Mouse (Mus musculus) fat pad, adult 2 months (tissue): ENCODE results near the gene Ldah.

ENCODE experiments used
- DNase-seq: peaks from one replicate; pipeline ENCODE4 v3.0.0-alpha.2; 2011; ENCODE audit warnings: low read depth, low spot score; ENCODE audit errors: extremely low read depth

Ldah gene

DNA sequence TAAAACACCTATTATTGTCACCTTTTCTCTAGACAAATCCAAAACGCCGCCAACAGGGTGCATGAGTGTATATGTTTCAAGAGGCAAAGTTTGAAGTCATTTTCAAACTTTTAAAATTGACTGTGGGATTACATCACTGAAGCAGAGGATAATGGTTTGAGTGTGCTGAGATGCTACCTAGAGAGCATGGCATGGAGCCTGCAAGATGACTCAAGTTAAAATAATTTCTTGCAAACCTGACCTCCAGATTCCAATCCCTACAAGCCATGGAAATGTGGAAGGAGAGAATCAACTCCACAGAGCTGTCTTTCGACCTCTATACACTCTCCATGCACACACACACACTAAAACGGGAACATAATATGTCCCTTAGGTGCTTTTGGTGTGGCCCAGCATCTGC is 104.4 kb downstream of the Ldah start:
- DNase-seq: no peak

- DNase-seq: no peak
These were observed 105.4 kb downstream of the Ldah start, which contains the start of gene Hs1bp3 for GRCm38 (mm10) chr12:8313270-8313771. Gene Hs1bp3 (plus strand): TSS chr12:8313432.

DNA sequence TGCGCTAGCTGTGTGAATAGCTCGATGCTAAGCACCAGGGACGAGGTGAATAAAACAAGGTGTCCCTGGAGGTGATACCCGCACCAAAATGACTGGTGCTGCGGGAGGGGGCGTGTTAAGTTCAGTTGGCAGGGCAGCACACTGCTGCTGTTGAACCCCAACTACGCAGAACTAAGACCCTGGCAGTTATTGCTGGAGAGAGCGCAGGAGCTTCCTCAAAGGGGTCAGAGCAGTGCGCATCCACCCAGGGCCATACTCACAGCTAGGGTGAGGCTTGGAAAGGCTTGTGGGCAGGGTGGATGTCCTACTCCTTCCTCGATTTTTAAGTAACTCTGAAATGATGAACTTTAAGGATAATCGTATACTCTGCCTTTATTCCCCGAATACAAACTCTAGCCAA is 105.9 kb downstream of the Ldah start:
- DNase-seq: no peak

- no peak for DNase-seq
These were observed 108.6 kb downstream of the Ldah start for GRCm38 (mm10) chr12:8316541-8316940.

DNA sequence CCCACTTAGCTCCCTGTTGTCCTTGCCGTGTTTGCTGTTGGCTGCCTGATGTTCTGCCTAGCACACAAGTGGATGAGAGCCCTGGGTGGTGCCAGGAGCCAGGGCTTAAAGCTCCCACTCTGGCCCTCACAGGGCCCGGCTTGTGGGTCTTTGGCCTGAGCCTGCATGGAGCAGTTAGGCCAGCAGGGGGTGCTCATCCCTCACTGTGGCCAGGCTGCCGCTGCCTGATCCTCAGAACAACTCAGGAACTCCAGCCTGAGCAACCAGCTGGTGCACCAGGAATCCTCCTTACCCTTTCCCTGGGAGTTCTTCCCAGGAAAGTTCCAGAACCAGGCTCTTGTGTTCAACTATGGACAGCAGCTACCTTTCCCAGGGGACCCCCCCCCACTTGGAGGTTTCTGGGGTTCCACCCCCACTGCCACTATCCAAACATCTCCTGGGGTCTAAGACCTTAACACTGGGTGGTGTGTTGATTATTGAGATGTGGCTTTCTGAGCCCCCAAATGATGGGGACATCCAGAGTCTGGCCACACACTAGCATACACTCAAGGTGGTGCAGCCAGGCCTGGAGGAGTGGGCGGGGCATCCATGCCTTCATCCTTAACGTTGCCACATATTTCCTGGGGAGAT is 112.3 kb downstream of the Ldah start:
- no peak for DNase-seq

DNA sequence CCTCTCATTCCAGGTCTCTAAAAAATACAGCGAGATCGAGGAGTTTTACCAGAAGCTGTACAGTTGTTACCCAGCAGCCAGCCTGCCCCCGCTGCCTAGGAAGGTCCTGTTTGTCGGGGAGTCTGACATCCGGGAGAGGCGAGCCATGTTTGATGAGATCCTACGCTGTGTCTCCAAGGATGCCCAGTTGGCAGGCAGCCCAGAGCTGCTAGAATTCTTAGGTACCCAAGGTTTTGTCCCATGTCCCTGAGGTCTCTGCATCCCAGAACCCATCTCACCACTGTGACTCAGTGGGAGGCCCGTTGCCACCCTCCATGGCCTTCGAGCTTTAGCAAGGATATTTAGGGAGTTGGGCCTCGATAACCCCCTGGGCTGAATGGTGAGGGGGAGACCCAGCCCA is 113.6 kb downstream of the Ldah start:
- no peak for DNase-seq

DNA sequence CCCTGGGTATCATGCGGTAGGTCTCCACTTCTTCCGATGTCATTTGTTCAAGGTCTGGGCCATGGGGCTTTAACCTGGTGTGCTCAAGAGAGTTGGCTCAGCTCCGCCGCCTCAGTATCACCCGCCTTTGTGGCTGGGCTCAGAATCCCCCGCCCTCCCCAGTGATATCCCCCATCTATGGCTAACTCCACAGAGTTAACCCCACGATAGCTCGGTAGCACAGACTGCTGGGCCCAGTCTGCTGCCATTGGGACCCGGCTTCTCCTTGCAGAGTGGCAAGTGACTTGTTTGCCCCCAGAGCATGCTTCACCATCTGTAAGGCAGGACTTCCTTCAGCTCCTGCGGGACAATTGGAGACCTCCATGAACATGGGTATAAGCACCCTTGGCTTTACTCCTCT is 116.2 kb downstream of the Ldah start:
- DNase-seq: no peak

DNA sequence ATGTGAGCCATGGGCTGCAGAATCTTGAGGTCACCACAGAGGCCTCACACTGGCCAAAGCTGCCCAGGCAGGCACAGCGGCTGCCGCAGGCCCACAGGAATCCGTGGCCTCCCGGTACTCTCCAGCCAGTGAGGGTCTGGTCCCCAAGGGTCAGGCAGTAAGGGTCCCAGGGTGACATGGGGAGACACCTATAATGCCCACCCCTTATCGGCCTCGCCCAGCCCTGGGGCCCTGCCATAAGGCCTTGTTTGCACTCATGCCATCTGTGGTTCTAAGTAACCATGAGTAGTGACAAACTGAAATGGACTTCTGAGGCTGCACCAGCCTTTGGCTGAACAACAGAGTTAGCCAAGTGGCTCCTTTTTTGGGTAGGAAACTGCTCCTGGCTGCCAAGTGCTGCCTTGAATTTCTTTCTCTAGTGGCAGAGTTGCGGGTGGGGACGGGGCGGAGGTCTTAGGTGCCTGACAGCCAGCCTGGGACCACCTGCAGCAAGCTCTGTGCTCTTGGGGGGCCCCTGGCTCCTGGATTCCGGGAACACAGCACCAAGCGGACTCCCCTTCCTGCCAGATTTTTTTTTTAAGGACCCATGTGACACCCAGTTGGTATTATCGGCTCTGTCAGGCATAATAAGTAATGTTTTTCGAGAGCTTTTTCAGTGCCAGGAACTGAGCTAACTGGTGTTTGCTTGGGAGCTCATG is 117.5 kb downstream of the Ldah start:
- no peak for DNase-seq

DNA sequence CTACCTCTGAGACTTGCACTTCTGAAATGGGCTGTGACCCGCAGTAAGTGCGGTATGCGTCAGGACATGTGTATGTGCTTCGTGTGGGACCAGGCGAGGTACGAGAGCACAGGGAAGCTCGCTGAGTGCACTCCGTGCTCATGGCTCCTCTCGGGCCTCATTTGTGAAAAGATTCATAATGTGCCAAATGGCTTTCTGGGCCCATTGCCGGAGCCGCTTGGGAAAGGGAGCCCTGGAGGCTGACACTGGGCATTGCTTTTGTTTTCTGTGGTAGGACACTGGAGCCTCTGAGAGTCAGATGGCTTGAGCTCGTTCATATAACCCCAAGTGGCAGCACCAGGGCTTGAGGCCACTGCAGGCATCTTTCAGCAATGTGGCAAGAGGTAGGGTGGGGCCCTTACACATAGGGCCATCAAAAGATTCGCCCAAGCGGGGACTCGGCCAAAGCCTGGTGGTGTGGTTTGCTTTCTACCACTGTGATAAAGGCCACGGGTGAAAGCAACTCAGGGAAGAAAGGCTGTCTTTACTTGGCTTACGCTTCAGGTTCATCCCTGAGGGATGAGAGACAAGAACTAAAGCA is 118.1 kb downstream of the Ldah start:
- DNase-seq: peak; percentile 31

DNA sequence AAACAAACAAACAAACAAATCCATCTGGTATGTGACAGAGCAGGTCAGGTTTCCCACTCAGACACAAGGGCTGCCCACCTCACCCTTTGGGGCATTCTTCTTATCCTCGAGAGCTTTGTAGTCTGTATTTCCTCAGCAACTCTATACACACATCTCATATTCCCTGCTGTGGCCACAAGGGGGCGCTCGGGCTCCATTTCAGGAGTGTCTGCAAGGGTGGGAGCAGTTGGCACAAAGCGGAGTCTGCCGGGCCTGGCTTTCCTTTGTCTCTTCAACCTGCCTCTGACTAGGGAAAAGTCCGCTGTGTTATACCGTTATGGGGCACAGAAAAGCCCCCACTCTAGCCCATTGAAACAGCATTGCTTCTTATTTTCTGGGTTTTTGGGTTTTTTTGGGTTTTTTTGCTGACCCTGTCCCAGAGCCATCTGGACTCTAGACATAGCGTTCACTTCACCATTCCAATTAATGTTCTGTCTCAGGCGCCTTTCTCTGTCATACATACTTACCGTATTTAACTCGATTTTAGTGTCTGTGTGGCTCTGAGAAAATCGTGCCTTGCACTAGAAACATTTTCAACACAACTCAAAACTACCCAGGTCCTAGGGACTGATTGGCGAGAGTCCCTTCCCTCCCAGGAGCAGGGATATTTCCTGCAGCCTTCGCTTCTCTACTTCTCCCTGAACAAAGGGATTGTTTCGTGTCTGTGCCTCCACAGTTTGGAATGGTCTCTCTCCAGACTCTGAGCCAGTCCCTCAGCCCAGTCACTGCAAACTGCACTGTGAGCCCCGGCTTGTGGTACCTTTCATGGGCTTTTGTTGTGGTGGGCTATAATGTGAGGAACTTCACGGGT is 119.1 kb downstream of the Ldah start:
- DNase-seq: no peak

DNA sequence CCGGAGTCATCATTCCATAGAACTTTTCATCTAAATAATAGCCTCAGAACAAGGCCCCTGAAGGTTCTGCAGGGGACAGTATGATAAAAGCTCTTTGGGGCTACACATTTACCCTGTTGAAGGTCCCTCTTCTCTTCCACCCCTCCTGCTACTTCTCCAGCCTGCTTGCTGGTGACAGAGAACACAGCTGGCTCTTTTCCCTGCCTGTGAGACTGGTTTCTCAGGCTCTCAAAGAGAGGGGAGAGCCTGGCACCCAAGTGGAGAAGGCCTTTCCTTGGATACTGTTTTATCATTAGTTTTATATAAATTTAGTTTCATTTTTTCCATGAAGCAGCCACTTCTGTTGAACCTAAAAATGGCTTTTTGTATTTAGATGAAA is 119.8 kb downstream of the Ldah start:
- no peak for DNase-seq

GRCm38 (mm10) chr12:8329236-8329635 is 121.3 kb downstream of the Ldah start:
- DNase-seq: no peak

- DNase-seq: no peak
These were observed 123.7 kb downstream of the Ldah start for GRCm38 (mm10) chr12:8331489-8332173.

DNA sequence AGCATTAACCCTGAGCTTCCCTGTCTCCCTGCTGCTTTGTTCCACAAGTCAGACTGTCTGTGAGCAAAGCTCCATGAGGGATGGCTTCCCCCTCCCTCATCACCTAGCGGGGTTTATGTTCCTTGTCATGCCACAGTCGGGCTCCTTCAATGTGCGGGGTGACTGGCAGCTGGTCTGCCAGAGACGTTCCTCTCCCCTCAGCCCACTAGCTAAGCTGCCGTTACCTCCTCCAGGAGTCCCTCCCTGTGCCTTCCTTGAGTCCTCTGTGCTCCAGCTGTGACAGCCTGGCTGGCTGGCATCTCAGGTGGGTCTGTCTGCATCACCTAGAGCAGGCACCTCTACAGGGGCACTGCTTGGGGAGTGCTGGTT is 124.3 kb downstream of the Ldah start:
- no peak for DNase-seq

DNA sequence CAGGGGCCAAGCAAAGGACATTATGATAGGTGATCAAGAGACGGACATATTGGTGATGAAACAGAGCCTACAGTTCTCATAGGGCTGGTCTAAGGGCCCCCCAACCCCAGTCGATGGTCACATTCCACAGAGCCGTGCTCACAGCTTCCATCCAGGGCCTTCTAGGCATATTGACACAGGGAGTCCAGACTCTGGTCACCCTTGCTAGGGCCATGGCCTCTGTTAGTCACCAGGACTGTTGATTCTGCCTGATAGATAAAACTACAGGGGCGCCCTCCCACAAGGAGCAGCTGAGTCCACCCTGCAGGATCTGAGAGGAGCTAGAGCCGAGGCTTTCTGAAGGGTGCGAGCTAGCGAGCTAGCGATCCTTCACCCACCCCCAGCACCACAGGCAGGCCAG is 125.7 kb downstream of the Ldah start:
- no peak for DNase-seq

DNA sequence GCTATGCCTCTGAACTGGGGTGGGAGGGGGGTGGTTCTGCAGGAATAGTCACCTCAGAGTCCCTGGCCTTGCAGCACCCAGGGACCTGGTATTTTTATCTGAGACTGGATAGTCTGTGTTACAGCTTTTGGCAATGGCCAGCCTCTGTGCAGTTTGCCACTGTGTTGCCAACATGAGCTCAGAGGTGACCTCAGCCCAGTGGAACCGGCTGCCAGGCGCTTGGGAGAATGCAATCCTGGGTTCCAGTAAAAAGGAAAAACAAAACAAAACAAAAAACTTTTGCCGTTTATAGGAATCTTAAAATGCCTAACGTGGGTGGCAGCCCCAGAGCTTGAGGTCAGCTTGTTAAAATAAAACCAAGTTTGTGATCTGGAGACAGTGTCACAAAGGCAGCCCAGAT is 126.4 kb downstream of the Ldah start:
- no peak for DNase-seq
